Mouse (Mus musculus) embryonic facial prominence, embryonic 11.5 days (tissue): ENCODE data around the gene Daam1. TPM values are rescaled to one million over a fixed set of nuclear protein-coding genes. Genes with fewer than 3 reads are reported as not detected.

Experiments used
- ATAC-seq: fragments of 200-750 bp; cut with Nextera tagmentation; replicated peaks from 2 replicates; pipeline ENCODE4 v1.8.0; 2017; ENCODE audit warnings: low read depth; ENCODE audit not compliant: insufficient number of reproducible peaks, low FRiP score, low TSS enrichment
- DNase-seq: peaks from one replicate; pipeline ENCODE4 v3.0.0-alpha.2; 2015; ENCODE audit warnings: low spot score
- H3K27ac ChIP-seq: fragments of 300-500 bp; sonication (generic); replicated peaks from 2 replicates; pipeline ENCODE4 v1.5.1; 2014; ENCODE audit warnings: mild to moderate bottlenecking, low read depth, low read length, control low read depth
- H3K27me3 ChIP-seq: fragments of 300-500 bp; sonication (generic); 2 replicates; pipeline ENCODE4 v1.6.1; 2014; ENCODE audit warnings: mild to moderate bottlenecking, low read length, moderate library complexity, mixed read lengths; ENCODE audit not compliant: control insufficient read depth, insufficient read depth
- H3K36me3 ChIP-seq: fragments of 300-500 bp; sonication (generic); replicated peaks from 2 replicates; pipeline ENCODE4 v1.6.1; 2014; ENCODE audit warnings: low read depth, mild to moderate bottlenecking, low read length, moderate library complexity, mixed read lengths; ENCODE audit not compliant: control insufficient read depth, insufficient read depth
- H3K4me1 ChIP-seq: fragments of 300-500 bp; sonication (generic); 2 replicates; pipeline ENCODE4 v1.6.1; 2014; ENCODE audit warnings: low read length, mixed read lengths; ENCODE audit not compliant: control insufficient read depth, insufficient read depth
- H3K4me2 ChIP-seq: fragments of 300-500 bp; sonication (generic); 2 replicates; pipeline ENCODE4 v1.6.1; 2014; ENCODE audit warnings: low read depth, mild to moderate bottlenecking, control low read depth, low read length, moderate library complexity
- H3K4me3 ChIP-seq: fragments of 300-500 bp; sonication (generic); 2 replicates; pipeline ENCODE4 v1.5.1; 2014; ENCODE audit warnings: low read depth, low read length, control low read depth
- H3K9ac ChIP-seq: fragments of 300-500 bp; sonication (generic); replicated peaks from 2 replicates; pipeline ENCODE4 v1.6.1; 2014; ENCODE audit warnings: mild to moderate bottlenecking, control low read depth, low read length
- H3K9me3 ChIP-seq: fragments of 300-500 bp; sonication (generic); replicated peaks from 2 replicates; pipeline ENCODE4 v1.6.1; 2016; ENCODE audit warnings: mild to moderate bottlenecking, low read length, inconsistent platforms, mixed read lengths; ENCODE audit not compliant: control insufficient read depth
- WGBS: fragments of 180-500 bp; shearing (Covaris S2); extraction: QIAGEN DNeasy Blood & Tissue Kit; methylation state at CpG from one replicate; pipeline ENCODE4 v1.1.7; 2014; 5-methylcytosine and 5-hydroxymethylcytosine counted together
- polyA plus RNA-seq: library from polyadenylated mRNA; unstranded; fragments of >200 nt; fragmentation: Nextera tagmentation; extraction: Ambion mirVana; gene quantifications from 2 replicates; pipeline ENCODE4 v1.2.1, GENCODE M21; 2014

Gene Daam1
- polyA plus RNA-seq, 1 experiment from 2014 or later: 16.3 TPM

GRCm38 (mm10) chr12:71902317-71902716 lies 71.4 kb downstream of the Daam1 start:
- Histone ChIP-seq H3K4me3 (no peak overlapping the region), H3K4me2 (no peak overlapping the region), H3K9me3 (no peaks in the 10 kb centered on the region), H3K27ac (no peak overlapping the region), H3K4me1 (no peaks in the 10 kb centered on the region), H3K9ac (no peak overlapping the region), H3K36me3 (0 out of 2 replicates have a peak, but pooled peaks cover 4% of the 10 kb centered on the region), H3K27me3 (no peaks in the 10 kb centered on the region)
- 91% methylated on average over 1 of the region's 1 CpGs for WGBS
- DNase-seq (no peak), ATAC-seq (no peak)

- 0 out of 2 replicates have a peak, but pooled peaks cover 4% of the 10 kb centered on the region for H3K36me3 ChIP-seq
- H3K4me1 ChIP-seq: no peaks in the 10 kb centered on the region
- no peak overlapping the region for H3K27ac ChIP-seq
- H3K27me3 ChIP-seq: no peaks in the 10 kb centered on the region
- H3K9ac ChIP-seq: no peak overlapping the region
- DNase-seq (no peak), ATAC-seq (no peak)
- no peaks in the 10 kb centered on the region for H3K9me3 ChIP-seq
- no peak overlapping the region for H3K4me3 ChIP-seq
- H3K4me2 ChIP-seq: no peak overlapping the region
- WGBS: 95% methylated on average over 4 of the region's 4 CpGs
Observed at GRCm38 (mm10) chr12:71903218-71903617, 72.3 kb downstream of the Daam1 start.

- Histone ChIP-seq H3K27me3 (no peaks in the 10 kb centered on the region), H3K9ac (no peak overlapping the region), H3K4me2 (no peak overlapping the region), H3K4me1 (no peaks in the 10 kb centered on the region), H3K9me3 (no peaks in the 10 kb centered on the region), H3K27ac (no peak overlapping the region), H3K4me3 (no peak overlapping the region), H3K36me3 (0 out of 2 replicates have a peak, but pooled peaks cover 4% of the 10 kb centered on the region)
- ATAC-seq (no peak), DNase-seq (no peak)
- 91% methylated on average over 4 of the region's 4 CpGs for WGBS
Observed at GRCm38 (mm10) chr12:71904310-71904709, 73.4 kb downstream of the Daam1 start.

- H3K4me2 ChIP-seq: no peak overlapping the region
- no peak for DNase-seq
- H3K4me3 ChIP-seq: no peak overlapping the region
- H3K9me3 ChIP-seq: no peaks in the 10 kb centered on the region
- H3K9ac ChIP-seq: no peak overlapping the region
- no peak for ATAC-seq
- H3K36me3 ChIP-seq: 0 out of 2 replicates have a peak, but pooled peaks cover 4% of the 10 kb centered on the region
- no peaks in the 10 kb centered on the region for H3K27me3 ChIP-seq
- WGBS: 81% methylated on average over 4 of the region's 4 CpGs
- H3K27ac ChIP-seq: no peak overlapping the region
- H3K4me1 ChIP-seq: no peaks in the 10 kb centered on the region
Observed at GRCm38 (mm10) chr12:71904926-71905325, 74.0 kb downstream of the Daam1 start.

- Histone ChIP-seq H3K4me2 (no peak overlapping the region), H3K4me3 (no peak overlapping the region), H3K9me3 (no peaks in the 10 kb centered on the region), H3K4me1 (no peaks in the 10 kb centered on the region), H3K36me3 (0 out of 2 replicates have a peak, but pooled peaks cover 4% of the 10 kb centered on the region), H3K9ac (no peak overlapping the region), H3K27ac (no peak overlapping the region), H3K27me3 (no peaks in the 10 kb centered on the region)
- DNase-seq (no peak), ATAC-seq (no peak)
- WGBS: 93% methylated on average over 13 of the region's 13 CpGs
Observed at GRCm38 (mm10) chr12:71905640-71906320, 74.9 kb downstream of the Daam1 start.

- no peaks in the 10 kb centered on the region for H3K9me3 ChIP-seq
- no peak overlapping the region for H3K9ac ChIP-seq
- no peaks in the 10 kb centered on the region for H3K27me3 ChIP-seq
- ATAC-seq: no peak
- H3K36me3 ChIP-seq: 0 out of 2 replicates have a peak, but pooled peaks cover 4% of the 10 kb centered on the region
- WGBS: 87% methylated on average over 12 of the region's 12 CpGs
- no peak for DNase-seq
- H3K4me1 ChIP-seq: no peaks in the 10 kb centered on the region
- H3K4me3 ChIP-seq: no peak overlapping the region
- H3K27ac ChIP-seq: no peak overlapping the region
- H3K4me2 ChIP-seq: no peak overlapping the region
Observed at GRCm38 (mm10) chr12:71906582-71907267, 75.8 kb downstream of the Daam1 start.

- 89% methylated on average over 5 of the region's 5 CpGs for WGBS
- Histone ChIP-seq H3K36me3 (no peaks in the 10 kb centered on the region), H3K27me3 (no peaks in the 10 kb centered on the region), H3K4me2 (no peak overlapping the region), H3K4me3 (no peak overlapping the region), H3K9me3 (no peaks in the 10 kb centered on the region), H3K9ac (no peak overlapping the region), H3K27ac (no peak overlapping the region), H3K4me1 (no peaks in the 10 kb centered on the region)
- DNase-seq (no peak), ATAC-seq (no peak)
Observed at GRCm38 (mm10) chr12:71908984-71909383, 78.1 kb downstream of the Daam1 start.

- no peak overlapping the region for H3K4me3 ChIP-seq
- no peak for ATAC-seq
Observed at GRCm38 (mm10) chr12:71910246-71910645, 79.4 kb downstream of the Daam1 start.

More at GRCm38 (mm10) chr12:71910246-71910645, 79.4 kb downstream of the Daam1 start:
- Histone ChIP-seq H3K9me3 (no peaks in the 10 kb centered on the region), H3K27me3 (no peaks in the 10 kb centered on the region), H3K4me2 (no peak overlapping the region), H3K36me3 (no peaks in the 10 kb centered on the region), H3K9ac (no peak overlapping the region), H3K27ac (no peak overlapping the region), H3K4me1 (no peaks in the 10 kb centered on the region)
- DNase-seq: no peak
- WGBS: 77% methylated on average over 7 of the region's 7 CpGs
